Mouse (Mus musculus): ENCODE measurements at regions not wholly inside any gene's neighbourhood (a gene's known extent, or its start where the extent isn't known, plus 50 kb on each side); places are given as distances from the start of the nearest gene placed in this dataset.
A peak's percentile ranks its signal among the peaks of the same experiment; 100 is the strongest.

DNA sequence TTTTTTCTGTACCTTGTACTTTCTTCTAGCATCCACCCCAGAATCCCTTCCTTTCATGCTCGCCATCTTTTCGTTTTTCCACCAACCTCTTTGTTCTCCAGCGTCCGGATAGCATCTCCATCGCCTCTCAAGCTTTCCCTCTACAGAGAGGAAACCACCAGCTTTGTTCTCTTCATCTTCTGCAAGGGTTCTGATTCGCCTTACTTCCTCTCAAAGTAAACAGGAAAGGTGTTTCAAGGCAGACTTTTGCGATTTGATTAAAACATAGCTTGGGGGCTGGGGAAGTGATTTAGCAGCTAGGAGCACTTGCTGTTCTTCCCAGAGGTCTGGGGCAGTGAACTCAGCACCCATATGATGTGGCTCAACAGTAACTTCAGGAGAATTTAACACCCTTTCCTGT lies 71.4 kb downstream of the Emp1 start:
- H3K27ac ChIP-seq (ENCODE audit: control insufficient read depth, insufficient read depth, low read depth, low read length) = no peak overlapping the region
- H3K4me1 ChIP-seq (ENCODE audit: control insufficient read depth, insufficient read depth, low read length) = no peaks in the 10 kb centered on the region
- no peaks in the 10 kb centered on the region for H3K27me3 ChIP-seq (ENCODE audit: control insufficient read depth, insufficient read depth, low read length)
- no peak overlapping the region for H3K4me3 ChIP-seq (ENCODE audit: control insufficient read depth, low read depth, low read length)
- H3K36me3 ChIP-seq (ENCODE audit: control insufficient read depth, insufficient read depth, low read length) = no peaks in the 10 kb centered on the region
- no peak for TF ChIP-seq POLR2A (IDR thresholded peaks at IDR 0.05; ENCODE audit: control insufficient read depth, low read depth, low read length)
- TF ChIP-seq CTCF (IDR thresholded peaks at IDR 0.05; ENCODE audit: control insufficient read depth, insufficient read depth, insufficient replicate concordance, low read depth, low read length) = no peak

DNA sequence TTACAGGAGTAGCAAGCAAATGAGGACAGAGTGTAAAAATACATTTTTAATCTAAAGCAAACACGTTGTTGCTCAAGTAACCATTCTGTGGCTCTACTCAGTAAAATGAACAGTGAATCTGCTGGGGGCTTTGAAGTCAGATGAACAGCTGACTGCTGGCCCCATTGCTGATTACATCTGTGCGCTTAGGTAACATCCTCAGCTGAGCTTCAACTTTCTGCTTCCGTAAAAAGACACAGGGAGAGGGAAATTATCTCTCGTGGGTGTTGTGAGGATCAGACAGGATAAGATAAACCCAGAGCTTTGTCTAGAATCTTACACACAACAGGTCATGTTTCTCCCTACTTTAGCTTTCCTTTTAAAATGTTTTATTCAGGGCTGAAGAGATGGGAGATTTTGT lies 74.0 kb downstream of the Emp1 start:
- TF ChIP-seq CTCF (IDR thresholded peaks at IDR 0.05; ENCODE audit: control insufficient read depth, insufficient read depth, insufficient replicate concordance, low read depth, low read length) (no peak), POLR2A (IDR thresholded peaks at IDR 0.05; ENCODE audit: control insufficient read depth, low read depth, low read length) (no peak)
- Histone ChIP-seq H3K36me3 (ENCODE audit: control insufficient read depth, insufficient read depth, low read length) (no peaks in the 10 kb centered on the region), H3K27me3 (ENCODE audit: control insufficient read depth, insufficient read depth, low read length) (no peaks in the 10 kb centered on the region), H3K4me1 (ENCODE audit: control insufficient read depth, insufficient read depth, low read length) (no peaks in the 10 kb centered on the region), H3K27ac (ENCODE audit: control insufficient read depth, insufficient read depth, low read depth, low read length) (no peak overlapping the region), H3K4me3 (ENCODE audit: control insufficient read depth, low read depth, low read length) (no peak overlapping the region)

DNA sequence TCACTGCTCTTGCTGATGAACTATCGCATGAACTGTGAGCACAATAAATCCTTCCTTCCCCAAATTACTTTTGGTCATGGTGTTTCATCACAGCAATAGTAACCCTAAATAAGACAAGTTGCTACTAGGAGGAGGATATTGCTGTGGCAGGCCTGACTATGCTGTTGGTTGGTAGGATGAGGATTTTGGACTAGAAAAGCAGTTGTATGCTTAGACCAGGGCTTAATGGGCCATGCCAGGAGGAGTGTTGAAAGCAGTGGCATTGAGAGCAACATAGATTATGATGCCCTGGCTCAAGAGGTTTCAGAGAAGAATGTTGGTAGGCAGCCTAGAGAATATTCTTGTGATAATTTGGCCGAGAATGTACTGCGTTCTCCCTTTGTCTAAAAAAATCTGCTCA lies 75.9 kb downstream of the Emp1 start:
- TF ChIP-seq CTCF (IDR thresholded peaks at IDR 0.05; ENCODE audit: control insufficient read depth, insufficient read depth, insufficient replicate concordance, low read depth, low read length) (no peak), POLR2A (IDR thresholded peaks at IDR 0.05; ENCODE audit: control insufficient read depth, low read depth, low read length) (no peak)
- H3K4me3 ChIP-seq (ENCODE audit: control insufficient read depth, low read depth, low read length) = no peak overlapping the region
- H3K27ac ChIP-seq (ENCODE audit: control insufficient read depth, insufficient read depth, low read depth, low read length) = no peak overlapping the region
- no peaks in the 10 kb centered on the region for H3K4me1 ChIP-seq (ENCODE audit: control insufficient read depth, insufficient read depth, low read length)
- no peaks in the 10 kb centered on the region for H3K27me3 ChIP-seq (ENCODE audit: control insufficient read depth, insufficient read depth, low read length)
- H3K36me3 ChIP-seq (ENCODE audit: control insufficient read depth, insufficient read depth, low read length) = no peaks in the 10 kb centered on the region

DNA sequence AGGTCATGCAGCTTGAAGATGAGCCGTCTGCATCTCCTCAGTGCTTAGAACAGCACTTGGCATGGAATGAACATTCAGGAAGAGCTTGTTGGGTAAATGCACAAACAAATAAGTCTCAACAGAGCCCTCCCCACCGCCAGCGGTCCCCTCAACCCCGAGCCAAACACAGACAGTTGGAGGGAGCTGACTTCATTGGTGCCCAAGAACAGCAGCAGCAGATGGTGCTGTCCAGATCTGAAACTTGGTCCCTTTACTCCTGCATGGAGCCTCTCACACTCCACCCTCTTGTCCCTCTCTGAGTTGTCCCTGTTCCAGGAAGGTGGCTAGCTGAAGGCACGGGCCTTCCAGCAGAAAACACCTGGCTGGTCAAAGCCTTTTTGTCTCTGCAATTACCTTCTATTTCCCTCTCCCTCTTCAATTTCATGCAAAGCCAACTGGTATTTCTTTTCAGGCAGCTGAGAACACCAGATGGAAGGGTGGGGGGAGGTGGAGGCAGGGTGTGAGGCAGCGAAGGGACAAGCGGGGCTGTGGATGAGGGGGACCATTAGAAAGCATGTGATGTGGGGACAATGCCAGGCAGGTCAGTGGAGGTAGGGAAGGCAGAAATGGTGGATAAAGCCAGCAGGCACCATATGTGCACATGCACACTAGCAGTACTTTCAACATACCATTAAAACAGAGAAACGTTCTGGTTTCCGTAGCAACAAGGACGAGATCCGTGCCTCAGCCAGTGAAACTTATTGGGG lies 79.0 kb downstream of the Emp1 start:
- Histone ChIP-seq H3K4me3 (ENCODE audit: control insufficient read depth, low read depth, low read length) (no peak overlapping the region), H3K27me3 (ENCODE audit: control insufficient read depth, insufficient read depth, low read length) (no peaks in the 10 kb centered on the region), H3K36me3 (ENCODE audit: control insufficient read depth, insufficient read depth, low read length) (no peaks in the 10 kb centered on the region), H3K4me1 (ENCODE audit: control insufficient read depth, insufficient read depth, low read length) (peaks cover 2% of the 10 kb centered on the region), H3K27ac (ENCODE audit: control insufficient read depth, insufficient read depth, low read depth, low read length) (no peak overlapping the region)
- TF ChIP-seq CTCF (IDR thresholded peaks at IDR 0.05; ENCODE audit: control insufficient read depth, insufficient read depth, insufficient replicate concordance, low read depth, low read length) = no peak
- TF ChIP-seq POLR2A (IDR thresholded peaks at IDR 0.05; ENCODE audit: control insufficient read depth, low read depth, low read length) = no peak

DNA sequence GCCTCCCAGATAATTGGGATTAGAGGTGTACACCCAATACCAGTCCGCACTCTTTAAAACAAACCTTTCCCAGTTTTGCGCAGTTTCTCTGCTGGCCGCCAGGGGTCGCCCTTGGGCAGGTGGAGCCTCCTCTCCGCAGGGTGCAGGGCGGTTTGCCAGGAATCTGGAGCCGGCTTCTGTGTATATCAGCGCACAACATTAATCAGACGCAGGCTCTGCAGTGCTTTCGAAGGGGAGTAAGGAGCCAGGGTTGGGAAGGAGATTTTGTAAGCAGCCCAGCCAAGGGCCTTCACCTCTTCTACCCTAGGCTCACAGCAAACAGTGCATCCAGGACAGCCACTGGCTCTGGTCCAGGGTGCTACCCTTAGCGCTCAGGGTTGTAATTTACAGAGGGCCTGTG lies 82.3 kb downstream of the Emp1 start:
- no peak overlapping the region for H3K27ac ChIP-seq (ENCODE audit: control insufficient read depth, insufficient read depth, low read depth, low read length)

DNA sequence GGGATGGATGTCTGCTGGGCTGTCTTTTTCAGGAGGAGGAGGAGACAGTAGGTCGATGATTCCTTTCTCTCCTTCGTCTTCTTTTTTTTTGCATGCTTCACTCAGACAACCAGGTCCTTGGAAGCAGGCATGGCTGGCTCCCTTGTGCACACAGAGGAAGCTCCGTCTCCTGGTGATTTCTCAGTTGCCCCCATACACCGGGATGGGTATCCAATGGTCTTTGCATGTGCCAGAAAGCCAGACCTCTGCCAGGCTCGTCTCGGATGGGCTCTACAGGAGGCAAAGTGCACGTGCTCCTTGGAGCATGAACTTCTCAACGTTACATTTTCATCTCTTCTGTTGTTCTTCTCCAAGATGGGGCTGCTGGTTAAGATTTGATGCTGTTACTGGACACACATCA lies 82.7 kb downstream of the Emp1 start:
- Histone ChIP-seq H3K27ac (ENCODE audit: control insufficient read depth, insufficient read depth, low read depth, low read length) (no peak overlapping the region), H3K27me3 (ENCODE audit: control insufficient read depth, insufficient read depth, low read length) (no peaks in the 10 kb centered on the region), H3K4me1 (ENCODE audit: control insufficient read depth, insufficient read depth, low read length) (peaks cover 2% of the 10 kb centered on the region), H3K36me3 (ENCODE audit: control insufficient read depth, insufficient read depth, low read length) (no peaks in the 10 kb centered on the region), H3K4me3 (ENCODE audit: control insufficient read depth, low read depth, low read length) (no peak overlapping the region)
- no peak for TF ChIP-seq POLR2A (IDR thresholded peaks at IDR 0.05; ENCODE audit: control insufficient read depth, low read depth, low read length)
- no peak for TF ChIP-seq CTCF (IDR thresholded peaks at IDR 0.05; ENCODE audit: control insufficient read depth, insufficient read depth, insufficient replicate concordance, low read depth, low read length)

More for the DNA sequence above, 82.3 kb downstream of the Emp1 start:
- TF ChIP-seq POLR2A (IDR thresholded peaks at IDR 0.05; ENCODE audit: control insufficient read depth, low read depth, low read length) (no peak), CTCF (IDR thresholded peaks at IDR 0.05; ENCODE audit: control insufficient read depth, insufficient read depth, insufficient replicate concordance, low read depth, low read length) (peak; percentile 92)
- no peaks in the 10 kb centered on the region for H3K27me3 ChIP-seq (ENCODE audit: control insufficient read depth, insufficient read depth, low read length)
- peak overlapping the region; percentile 32 for H3K4me3 ChIP-seq (ENCODE audit: control insufficient read depth, low read depth, low read length)
- H3K4me1 ChIP-seq (ENCODE audit: control insufficient read depth, insufficient read depth, low read length) = peaks cover 2% of the 10 kb centered on the region
- H3K36me3 ChIP-seq (ENCODE audit: control insufficient read depth, insufficient read depth, low read length) = no peaks in the 10 kb centered on the region

DNA sequence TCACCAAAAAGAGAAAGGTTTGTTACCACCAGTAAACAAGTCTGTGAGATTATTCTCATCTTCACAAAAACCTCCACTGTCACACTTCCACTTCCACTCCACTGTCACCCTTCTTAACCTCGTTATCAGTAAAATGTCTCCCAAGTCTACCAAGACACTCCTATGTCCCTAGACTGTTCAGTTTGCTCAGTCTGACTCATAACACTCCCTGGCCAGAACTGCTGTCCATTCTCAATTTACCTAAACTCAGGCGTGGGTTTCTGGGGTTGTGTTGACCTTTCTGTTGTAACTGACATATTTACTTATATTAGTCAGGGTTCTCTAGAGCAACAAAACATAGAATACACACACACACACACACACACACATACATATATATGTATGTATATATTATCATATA lies 85.5 kb downstream of the Emp1 start:
- Histone ChIP-seq H3K4me3 (ENCODE audit: control insufficient read depth, low read depth, low read length) (no peak overlapping the region), H3K36me3 (ENCODE audit: control insufficient read depth, insufficient read depth, low read length) (no peaks in the 10 kb centered on the region), H3K27me3 (ENCODE audit: control insufficient read depth, insufficient read depth, low read length) (no peaks in the 10 kb centered on the region), H3K27ac (ENCODE audit: control insufficient read depth, insufficient read depth, low read depth, low read length) (no peak overlapping the region), H3K4me1 (ENCODE audit: control insufficient read depth, insufficient read depth, low read length) (peaks cover 2% of the 10 kb centered on the region)
- TF ChIP-seq POLR2A (IDR thresholded peaks at IDR 0.05; ENCODE audit: control insufficient read depth, low read depth, low read length) = no peak
- TF ChIP-seq CTCF (IDR thresholded peaks at IDR 0.05; ENCODE audit: control insufficient read depth, insufficient read depth, insufficient replicate concordance, low read depth, low read length) = no peak
